Mouse (Mus musculus) CH12.LX (cell line): ENCODE results near the gene Kctd10. TPM values are rescaled to one million over a fixed set of nuclear protein-coding genes. Genes with fewer than 3 reads are reported as not detected.

Experiments used
- DNase-seq: peaks from one replicate; pipeline ENCODE4 v3.0.0-alpha.2; 2013; ENCODE audit errors: extremely low read depth
- H3K27ac ChIP-seq: 2 replicates; pipeline ENCODE4 v1.5.1; 2012; ENCODE audit warnings: low read depth, mild to moderate bottlenecking, control low read depth, moderate library complexity; ENCODE audit not compliant: insufficient read depth
- H3K27me3 ChIP-seq: replicated peaks from 2 replicates; pipeline ENCODE3; 2012; ENCODE audit warnings: inconsistent platforms
- H3K36me3 ChIP-seq, 2 experiments: replicated peaks in 1 of 2; 2 replicates each; pipeline versions ENCODE3 to v1.6.1; 2012; ENCODE audit warnings: inconsistent platforms in 1 of 2, low read length in 1 of 2, mild to moderate bottlenecking in 1 of 2, mixed read lengths in 1 of 2, moderate library complexity in 1 of 2; ENCODE audit not compliant: control insufficient read depth in 1 of 2, insufficient read depth in 1 of 2
- H3K4me1 ChIP-seq, 2 experiments: 2 replicates each; pipeline ENCODE4 v1.6.1; 2012; ENCODE audit warnings: inconsistent platforms in 1 of 2, moderate library complexity in 1 of 2; ENCODE audit not compliant: insufficient read depth in 2 of 2, control insufficient read depth in 1 of 2
- H3K4me2 ChIP-seq: 2 replicates; pipeline ENCODE4 v1.6.1; 2012; ENCODE audit warnings: low read depth, mild to moderate bottlenecking, control low read depth; ENCODE audit not compliant: poor library complexity, insufficient read depth, severe bottlenecking
- H3K4me3 ChIP-seq, 3 experiments: fragments of 150-350 bp in 1 of 3; sonication (generic) in 1 of 3; replicated peaks in 1 of 3; 2 replicates each; pipeline versions ENCODE3 to v1.5.1; 2011 to 2012; ENCODE audit warnings: low read depth in 2 of 3, low read length in 2 of 3, mild to moderate bottlenecking in 2 of 3, moderate library complexity in 2 of 3, control low read depth in 1 of 3, improper control_type of control experiment in 1 of 3, inconsistent platforms in 1 of 3, mixed read lengths in 1 of 3; ENCODE audit not compliant: poor library complexity in 1 of 3
- H3K79me2 ChIP-seq: replicated peaks from 2 replicates; pipeline ENCODE4 v1.6.1; 2012; ENCODE audit warnings: mild to moderate bottlenecking, moderate library complexity; ENCODE audit not compliant: control insufficient read depth, poor library complexity, insufficient read depth, severe bottlenecking; ENCODE audit errors: extremely low read depth
- H3K9ac ChIP-seq: 2 replicates; pipeline ENCODE4 v1.6.1; 2012; ENCODE audit warnings: low read depth, mild to moderate bottlenecking, control low read depth, moderate library complexity; ENCODE audit not compliant: insufficient read depth
- H3K9me3 ChIP-seq: replicated peaks from 2 replicates; pipeline ENCODE3; 2012; ENCODE audit warnings: low read length, inconsistent platforms, mixed read lengths
- CHD2 ChIP-seq: IDR thresholded peaks from 2 replicates; pipeline ENCODE4 v1.6.1; 2011; ENCODE audit warnings: low read length, improper control_type of control experiment
- CTCF ChIP-seq, 2 experiments: IDR thresholded peaks in 1 of 2; conservative IDR thresholded peaks in 1 of 2; 2 replicates each; pipeline ENCODE4 v1.5.1; 2011 to 2012; ENCODE audit warnings: low read depth in 2 of 2, low read length in 2 of 2, improper control_type of control experiment in 1 of 2, inconsistent platforms in 1 of 2, mild to moderate bottlenecking in 1 of 2, moderate library complexity in 1 of 2
- ELF1 ChIP-seq: IDR thresholded peaks from 2 replicates; pipeline ENCODE4 v1.6.1; 2014; ENCODE audit warnings: low read depth, mild to moderate bottlenecking, inconsistent platforms, low read length, improper control_type of control experiment
- ETS1 ChIP-seq: conservative IDR thresholded peaks from 2 replicates; pipeline ENCODE4 v1.6.1; 2012; ENCODE audit warnings: low read depth, mild to moderate bottlenecking, inconsistent platforms, low read length, improper control_type of control experiment, moderate library complexity
- JUN ChIP-seq: IDR thresholded peaks from 2 replicates; pipeline ENCODE4 v1.6.1; 2011; ENCODE audit warnings: low read depth, mild to moderate bottlenecking, low read length, improper control_type of control experiment, moderate library complexity; ENCODE audit not compliant: insufficient read depth
- JUND ChIP-seq: conservative IDR thresholded peaks from 2 replicates; pipeline ENCODE4 v1.6.1; 2011; ENCODE audit warnings: low read depth, low read length, improper control_type of control experiment
- KAT2A ChIP-seq: IDR thresholded peaks from 2 replicates; pipeline ENCODE4 v1.6.1; 2012; ENCODE audit warnings: low read length, improper control_type of control experiment, inconsistent platforms; ENCODE audit not compliant: insufficient replicate concordance
- MAX ChIP-seq: IDR thresholded peaks from 2 replicates; pipeline ENCODE4 v1.6.1; 2011; ENCODE audit warnings: low read length, improper control_type of control experiment
- MAZ ChIP-seq: IDR thresholded peaks from 2 replicates; pipeline ENCODE4 v1.6.1; 2012; ENCODE audit warnings: low read depth, mild to moderate bottlenecking, inconsistent platforms, low read length, improper control_type of control experiment, moderate library complexity
- MXI1 ChIP-seq: IDR thresholded peaks from 2 replicates; pipeline ENCODE4 v1.6.1; 2011; ENCODE audit warnings: mild to moderate bottlenecking, low read depth, low read length, improper control_type of control experiment
- MYC ChIP-seq: IDR thresholded peaks from 2 replicates; pipeline ENCODE4 v1.6.1; 2011; ENCODE audit warnings: low read depth, mild to moderate bottlenecking, improper control_type of control experiment, low read length
- NELFE ChIP-seq: IDR thresholded peaks from 2 replicates; pipeline ENCODE4 v1.6.1; 2011; ENCODE audit warnings: low read depth, low read length, improper control_type of control experiment
- NRF1 ChIP-seq: IDR thresholded peaks from 2 replicates; pipeline ENCODE4 v1.6.1; 2014; ENCODE audit warnings: low read depth, mild to moderate bottlenecking, inconsistent platforms, low read length, improper control_type of control experiment, moderate library complexity
- PAX5 ChIP-seq: IDR thresholded peaks from 2 replicates; pipeline ENCODE4 v1.6.1; 2012; ENCODE audit warnings: low read length, inconsistent platforms, mixed read lengths
- POLR2A ChIP-seq: IDR thresholded peaks from 2 replicates; pipeline ENCODE4 v1.6.1; 2011; ENCODE audit warnings: low read depth, mild to moderate bottlenecking, improper control_type of control experiment, low read length
- RAD21 ChIP-seq: IDR thresholded peaks from 2 replicates; pipeline ENCODE4 v1.6.1; 2011; ENCODE audit warnings: low read depth, mild to moderate bottlenecking, low read length, improper control_type of control experiment, moderate library complexity
- SMC3 ChIP-seq: IDR thresholded peaks from 2 replicates; pipeline ENCODE4 v1.6.1; 2011; ENCODE audit warnings: low read depth, low read length, improper control_type of control experiment
- UBTF ChIP-seq: IDR thresholded peaks from 2 replicates; pipeline ENCODE4 v1.6.1; 2012; ENCODE audit warnings: low read depth, mild to moderate bottlenecking, inconsistent platforms, low read length, improper control_type of control experiment, moderate library complexity
- USF1 ChIP-seq: IDR thresholded peaks from 2 replicates; pipeline ENCODE4 v1.6.1; 2014; ENCODE audit warnings: low read depth, mild to moderate bottlenecking, inconsistent platforms, low read length, improper control_type of control experiment
- USF2 ChIP-seq: conservative IDR thresholded peaks from 2 replicates; pipeline ENCODE4 v1.6.1; 2011; ENCODE audit warnings: low read depth, low read length, improper control_type of control experiment
- ZC3H11A ChIP-seq: IDR thresholded peaks from 2 replicates; pipeline ENCODE4 v1.6.1; 2012; ENCODE audit warnings: low read depth, mild to moderate bottlenecking, inconsistent platforms, low read length, improper control_type of control experiment
- ZMIZ1 ChIP-seq: IDR thresholded peaks from 2 replicates; pipeline ENCODE4 v1.6.1; 2012; ENCODE audit warnings: low read depth, mild to moderate bottlenecking, inconsistent platforms, low read length, improper control_type of control experiment
- dilution Hi-C: fragments of 300-500 bp; cut with MboI; formaldehyde crosslinking; loops from 2 replicates; pipeline ENCODE4 v1.14.3; 2020; ENCODE audit warnings: low sequenced_read_pairs; ENCODE audit not compliant: extremely low pct_unique_long_range_greater_than_20kb, extremely low pct_ligation_motif_present
- in situ Hi-C: fragments of 300-500 bp; cut with MboI; formaldehyde crosslinking; loops from 3 replicates; pipeline ENCODE4 v1.14.3; 2019; ENCODE audit warnings: low sequenced_read_pairs, low pct_ligation_motif_present, low pct_unique_long_range_greater_than_20kb, mixed read lengths
- polyA plus RNA-seq: library from polyadenylated mRNA; unstranded; fragments of >175 nt; gene quantifications from 2 replicates; pipeline ENCODE4 v1.2.1, GENCODE M21; 2012; ENCODE audit warnings: low read depth; ENCODE audit not compliant: insufficient read length
- total RNA-seq, 2 experiments: library from RNA; depleted of rRNA; stranded (reverse); fragments of 300-350 nt in 1 of 2; fragments of >200 nt in 1 of 2; gene quantifications; 2 replicates each; pipeline ENCODE4 v1.2.3; 2012 to 2014

The Kctd10 gene
- total and polyA plus RNA-seq, 3 experiments = 37.5 to 39.5 (median 39.3) TPM

GRCm38 (mm10) chr5:114413067-114413735 is 32.9 kb upstream of the Kctd10 start:
- H3K9me3 ChIP-seq = no peaks in the 10 kb centered on the region
- TF ChIP-seq SMC3 (no peak), PAX5 (no peak), CTCF (conservative IDR thresholded peaks at IDR 0.05 in 1 of 2, IDR thresholded peaks at IDR 0.05 in 1 of 2; ENCODE audit: low read depth in 2 of 2, low read length in 2 of 2) (no peak), USF1 (no peak), JUND (no peak), ZMIZ1 (no peak), RAD21 (no peak), MYC (no peak), MAZ (no peak)
- H3K4me1 ChIP-seq = no peaks in the 10 kb centered on the region
- in situ Hi-C loops = no loop called here
- H3K4me3 ChIP-seq = no peak overlapping the region
- H3K27ac ChIP-seq = no peak overlapping the region
- H3K79me2 ChIP-seq = no peaks in the 10 kb centered on the region
- no peak overlapping the region for H3K9ac ChIP-seq
- DNase-seq = no peak
- dilution Hi-C loops = no loop called here
- no peak overlapping the region for H3K4me2 ChIP-seq
- H3K27me3 ChIP-seq = no peaks in the 10 kb centered on the region
- peaks cover 85 to 99% of the 10 kb centered on the region in 2 experiments for H3K36me3 ChIP-seq

GRCm38 (mm10) chr5:114412361-114412998 is 32.2 kb upstream of the Kctd10 start:
- Histone ChIP-seq H3K27ac (no peak overlapping the region), H3K27me3 (no peaks in the 10 kb centered on the region), H3K9me3 (no peaks in the 10 kb centered on the region), H3K4me2 (no peak overlapping the region), H3K4me3 (no peak overlapping the region), H3K36me3 (peaks cover 86 to 99% of the 10 kb centered on the region in 2 experiments), H3K9ac (no peak overlapping the region), H3K4me1 (no peaks in the 10 kb centered on the region), H3K79me2 (no peaks in the 10 kb centered on the region)
- dilution Hi-C loops (no loop called here), in situ Hi-C loops (no loop called here)
- DNase-seq = no peak
- TF ChIP-seq MAZ (no peak), USF2 (no peak), CHD2 (no peak), NRF1 (no peak), JUN (no peak), NELFE (no peak), ELF1 (no peak), UBTF (no peak), USF1 (no peak), ZC3H11A (no peak), KAT2A (no peak), POLR2A (no peak), ETS1 (no peak), MAX (no peak), CTCF (conservative IDR thresholded peaks at IDR 0.05 in 1 of 2, IDR thresholded peaks at IDR 0.05 in 1 of 2; ENCODE audit: low read depth in 2 of 2, low read length in 2 of 2) (no peak), MYC (no peak), MXI1 (no peak)
